Mouse (Mus musculus) kidney, embryonic 14.5 days (tissue): ENCODE results near the gene Rdh12. TPM values are rescaled to one million over a fixed set of nuclear protein-coding genes. Genes with fewer than 3 reads are reported as not detected.

ENCODE experiments used
- polyA plus RNA-seq: library from polyadenylated mRNA; unstranded; fragments of >200 nt; fragmentation: Nextera tagmentation; extraction: Ambion mirVana; gene quantifications from 2 replicates; pipeline ENCODE4 v1.2.1, GENCODE M21; 2014

The Rdh12 gene
- polyA plus RNA-seq, 1 experiment from 2014 or later, result 2.2 TPM

Other genes starting within 250 kb of the Rdh12 start
- gene Tmem229b, start 201.3 kb upstream of the Rdh12 start, polyA plus RNA-seq, result 2.3 and 2.9 TPM in 2 replicates
- gene Plekhh1, start 179.8 kb upstream of the Rdh12 start, polyA plus RNA-seq, result 5.3 and 7.9 TPM in 2 replicates
- 27.1 and 36.4 TPM in 2 replicates for gene Pigh, start 119.3 kb upstream of the Rdh12 start, polyA plus RNA-seq
- 17.5 and 18.0 TPM in 2 replicates for gene Arg2, start 78.1 kb upstream of the Rdh12 start, polyA plus RNA-seq
- 77.5 and 80.4 TPM in 2 replicates for gene Vti1b, start 36.2 kb upstream of the Rdh12 start, polyA plus RNA-seq
- 16.6 and 27.2 TPM in 2 replicates for gene Rdh11, start 16.6 kb upstream of the Rdh12 start, polyA plus RNA-seq
- gene Zfyve26, start 87.4 kb downstream of the Rdh12 start, polyA plus RNA-seq, result 12.8 and 19.4 TPM in 2 replicates
- 7.2 and 8.5 TPM in 2 replicates for gene Rad51b, start 88.4 kb downstream of the Rdh12 start, polyA plus RNA-seq